Mouse (Mus musculus) neural tube, embryonic 14.5 days (tissue): ENCODE results near the gene Psmc1. TPM values are rescaled to one million over a fixed set of nuclear protein-coding genes. Genes with fewer than 3 reads are reported as not detected.

Experiments used
- polyA plus RNA-seq: library from polyadenylated mRNA; unstranded; fragments of >200 nt; fragmentation: Nextera tagmentation; extraction: Ambion mirVana; gene quantifications from 2 replicates; pipeline ENCODE4 v1.2.1, GENCODE M21; 2014

The Psmc1 gene
- polyA plus RNA-seq, 1 experiment from 2014 or later = 281 TPM

Other genes starting within 250 kb of the Psmc1 start
- gene Efcab11, start 225.7 kb upstream of the Psmc1 start, polyA plus RNA-seq = 2.2 and 3.6 TPM in 2 replicates
- 42.8 and 48.0 TPM in 2 replicates for gene Tdp1, start 225.6 kb upstream of the Psmc1 start, polyA plus RNA-seq
- 0.40 and 0.55 TPM in 2 replicates for gene Kcnk13, start 145.7 kb upstream of the Psmc1 start, polyA plus RNA-seq
- gene Nrde2, start 49.5 kb downstream of the Psmc1 start, polyA plus RNA-seq = 11.7 and 11.9 TPM in 2 replicates
- gene Calm1, start 89.3 kb downstream of the Psmc1 start, polyA plus RNA-seq = 2,436 and 2,846 TPM in 2 replicates